Mouse (Mus musculus): Measurements from ENCODE around the gene Ddx60.

GRCm38 (mm10) chr8:62014582-62014981 lies 86.7 kb downstream of the Ddx60 start:
- no peak for TF ChIP-seq CTCF (IDR thresholded peaks at IDR 0.05; ENCODE audit: low read depth, low read length)
- TF ChIP-seq EP300 (IDR thresholded peaks at IDR 0.05; ENCODE audit: insufficient read depth, low read depth, low read length): no peak
- no peak for TF ChIP-seq POLR2A (IDR thresholded peaks at IDR 0.05; ENCODE audit: insufficient read depth, low read length)

Data from ES-Bruce4 (cell line).